Mouse (Mus musculus): ENCODE data around the gene Golga7b. TPM values are rescaled to one million over a fixed set of nuclear protein-coding genes. Genes with fewer than 3 reads are reported as not detected.

Golga7b gene
- total RNA-seq, 2 experiments from 2014 or later: 2.3 to 2.4 TPM

DNA sequence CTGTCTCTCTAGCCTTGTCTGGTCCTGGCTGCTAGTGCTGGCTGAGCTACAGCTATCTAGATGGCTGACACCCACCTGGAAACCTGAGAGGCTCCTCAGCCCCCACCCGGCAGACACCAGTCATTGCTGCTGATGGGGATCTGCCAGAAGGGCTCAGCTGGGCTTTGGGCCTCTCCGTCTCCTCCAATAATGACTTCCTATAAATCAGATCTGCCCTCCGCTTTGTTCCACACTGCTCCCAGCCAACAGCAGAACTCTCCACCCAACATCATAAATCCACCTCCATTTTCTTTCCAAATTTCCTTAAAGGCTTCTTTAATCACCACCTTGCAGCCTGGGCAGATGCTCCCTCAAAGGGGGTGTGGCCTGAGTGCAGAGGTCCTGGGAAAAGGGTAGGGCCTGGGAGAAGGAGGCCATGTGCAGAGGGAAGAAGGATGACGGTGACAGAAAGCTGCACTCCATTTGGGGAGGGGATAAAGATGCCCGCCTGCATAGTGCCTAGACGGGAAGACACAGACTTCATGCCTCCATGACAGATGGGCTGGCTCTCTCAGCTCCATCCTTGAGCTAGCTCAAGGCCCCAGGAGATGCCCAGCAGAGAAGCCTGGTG lies 67.8 kb downstream of the Golga7b start:
- TF ChIP-seq CTCF (IDR thresholded peaks at IDR 0.05): no peak
- intact Hi-C loops (cut with DNase I): loop anchor here (5.0 kb wide), 1 partner anchor 112 kb away; no protein-coding TSS in a partner anchor
- DNase-seq: no peak
- Histone ChIP-seq H3K4me3 (no peak overlapping the region), H3K27ac (no peak overlapping the region)

DNA sequence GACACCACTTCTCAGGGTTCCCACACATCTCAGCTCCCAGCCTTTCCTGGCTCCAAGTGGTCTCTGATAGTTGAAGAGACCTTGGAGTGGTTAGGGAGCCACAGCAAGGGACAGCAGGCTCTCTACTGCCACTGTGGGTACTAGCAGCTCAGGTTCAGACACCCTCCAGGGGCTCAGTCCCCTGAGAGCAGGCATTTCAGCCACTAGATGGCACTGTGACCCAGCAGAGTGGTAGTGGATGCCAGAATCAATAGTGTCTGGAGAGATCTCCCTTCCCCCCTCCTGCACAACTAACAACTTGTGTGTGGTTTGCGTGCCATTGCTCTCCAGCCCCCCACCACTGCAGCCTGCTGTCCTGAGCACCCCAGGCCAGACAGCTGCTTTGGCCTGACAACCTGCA lies 68.5 kb downstream of the Golga7b start:
- H3K4me3 ChIP-seq: no peak overlapping the region
- peak; percentile 68 for DNase-seq
- peak; percentile 84 for TF ChIP-seq CTCF (IDR thresholded peaks at IDR 0.05)
- intact Hi-C loops (cut with DNase I): loop anchor here (5.0 kb wide), 1 partner anchor 111 kb away; no protein-coding TSS in a partner anchor
- H3K27ac ChIP-seq: no peak overlapping the region

DNA sequence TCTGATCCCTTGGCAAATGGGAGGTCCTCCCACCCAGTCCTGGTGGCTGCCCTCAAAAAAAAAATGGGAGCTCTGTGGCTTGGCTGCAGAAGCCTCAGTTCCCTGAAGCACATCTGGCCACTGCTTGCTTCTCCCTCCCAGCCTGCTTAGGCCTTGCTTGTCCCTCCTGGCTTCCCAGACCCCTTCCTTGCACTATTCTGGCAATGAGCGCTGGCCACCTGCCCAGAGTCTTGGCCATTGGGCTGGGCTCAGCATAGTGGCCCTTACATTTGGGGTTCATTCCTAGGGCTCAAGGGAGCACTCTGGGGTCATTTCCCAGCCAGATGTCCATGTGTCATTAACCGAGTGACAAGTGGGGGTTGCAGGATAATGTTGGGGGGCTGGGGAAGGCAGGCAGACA lies 69.2 kb downstream of the Golga7b start:
- intact Hi-C loops (cut with DNase I): loop anchor here (5.0 kb wide), 1 partner anchor 111 kb away; no protein-coding TSS in a partner anchor
- H3K4me3 ChIP-seq: no peak overlapping the region
- no peak for TF ChIP-seq CTCF (IDR thresholded peaks at IDR 0.05)
- DNase-seq: peak; percentile 52
- no peak overlapping the region for H3K27ac ChIP-seq

DNA sequence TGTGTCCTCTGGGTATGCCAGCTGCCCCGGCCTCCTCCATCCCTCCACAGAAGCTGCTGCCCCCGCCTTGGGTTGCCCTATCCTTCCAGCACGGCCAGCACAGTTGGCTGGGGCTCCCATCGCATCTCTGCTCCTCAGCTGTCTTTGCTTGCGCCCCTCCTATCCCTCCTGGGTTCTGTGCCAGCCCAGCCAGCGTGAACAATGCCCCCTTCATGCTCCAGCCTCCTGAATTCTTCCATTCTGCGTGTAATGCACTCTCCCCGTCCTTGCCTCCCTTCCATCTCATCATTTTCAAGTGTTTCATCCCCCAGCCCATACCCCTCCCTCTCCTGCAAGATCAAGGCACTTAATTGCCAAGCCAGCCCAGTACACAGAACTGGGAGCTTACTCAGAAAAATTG lies 69.6 kb downstream of the Golga7b start:
- DNase-seq: peak; percentile 25

DNA sequence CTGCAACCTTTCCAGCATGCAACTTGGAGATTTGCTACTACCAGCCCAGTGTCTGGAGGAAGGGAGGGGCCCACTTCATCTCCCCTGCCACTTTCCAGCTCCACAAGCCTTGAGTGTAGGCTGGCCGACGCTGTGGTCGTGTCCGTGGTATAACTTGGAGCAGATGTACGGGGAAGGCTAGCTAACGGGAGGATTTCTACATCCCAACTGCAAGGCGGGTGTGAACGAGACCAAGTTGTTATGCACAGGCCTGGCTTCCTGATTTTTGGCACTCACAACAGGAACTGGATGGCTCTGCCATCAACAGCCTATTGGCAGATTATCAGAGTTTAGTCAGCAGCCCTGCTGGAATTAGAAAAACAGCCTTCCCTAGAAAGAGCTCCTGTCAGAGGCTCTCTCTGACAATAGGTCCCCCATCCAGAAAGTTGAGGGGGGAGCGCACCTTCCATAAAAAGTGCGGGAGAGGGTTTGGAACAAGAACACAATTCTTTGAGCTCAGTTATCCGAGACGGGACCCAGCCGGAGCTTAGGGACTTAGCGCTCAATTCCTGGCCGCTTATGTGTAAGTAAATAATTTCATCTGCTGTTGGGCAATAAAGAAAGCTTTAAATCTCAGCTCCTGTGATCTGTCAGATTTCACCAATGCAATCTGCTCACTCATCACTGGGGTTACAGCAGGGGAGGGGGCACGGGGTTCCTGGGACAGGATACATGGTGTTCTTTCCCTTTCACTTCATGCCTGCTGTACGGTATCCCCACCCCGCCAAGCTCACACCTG lies 70.5 kb downstream of the Golga7b start:
- intact Hi-C loops (cut with DNase I): loop anchor here (5.0 kb wide), 1 partner anchor 109 kb away; no protein-coding TSS in a partner anchor
- Histone ChIP-seq H3K27ac (no peak overlapping the region), H3K4me3 (no peak overlapping the region)
- DNase-seq: no peak
- TF ChIP-seq CTCF (IDR thresholded peaks at IDR 0.05): no peak

More for the DNA sequence above, 69.6 kb downstream of the Golga7b start:
- Histone ChIP-seq H3K4me3 (no peak overlapping the region), H3K27ac (no peak overlapping the region)
- intact Hi-C loops (cut with DNase I): loop anchor here (5.0 kb wide), 1 partner anchor 110 kb away; no protein-coding TSS in a partner anchor
- no peak for TF ChIP-seq CTCF (IDR thresholded peaks at IDR 0.05)

Small RNA genes lying within 50 kb of the gene (microRNA-seq; reads per million reads assigned to microRNA genes)
- gene Gm26339 (not detected), gene Mir3085 (not detected)

Other genes with a start within 250 kb of the Golga7b start
- gene Ankrd2, start 211.6 kb upstream of the Golga7b start, total RNA-seq (2021): 100 to 1,000 TPM; 154 to 235 TPM
- 1 to 10 TPM; 2.9 to 3.1 TPM for gene Hoga1, start 202.0 kb upstream of the Golga7b start, total RNA-seq (2021)
- under 1 TPM; 0.28 to 0.33 TPM for gene 4933411K16Rik, start 195.3 kb upstream of the Golga7b start, total RNA-seq (2021)
- 1 to 10 TPM; 2.2 to 4.4 TPM for gene Morn4, start 161.2 kb upstream of the Golga7b start, total RNA-seq (2021)
- gene Pi4k2a, start 157.1 kb upstream of the Golga7b start, total RNA-seq (2021): 10 to 100 TPM; 11.9 to 12.8 TPM
- 1 to 10 TPM; 8.7 to 9.0 TPM for gene Avpi1, start 118.5 kb upstream of the Golga7b start, total RNA-seq (2021)
- 1 to 10 TPM; 4.8 to 7.2 TPM for gene Marveld1, start 100.2 kb upstream of the Golga7b start, total RNA-seq (2021)
- 10 to 100 TPM; 13.0 to 14.4 TPM for gene Zfyve27, start 83.6 kb upstream of the Golga7b start, total RNA-seq (2021)
- gene Sfrp5, start 45.3 kb upstream of the Golga7b start, total RNA-seq (2021): 1 to 10 TPM; 4.2 to 5.6 TPM
- under 1 TPM in 1 of 2 experiments, not detected in 1; 0.17 TPM for gene Crtac1, start 184.2 kb downstream of the Golga7b start, total RNA-seq (2021)